Mouse (Mus musculus): ENCODE data around the gene Dlgap3.

Gene Dlgap3

GRCm38 (mm10) chr4:127174900-127175278, 5.9 kb downstream of the Dlgap3 start:
- DNase-seq, result no peak

GRCm38 (mm10) chr4:127177961-127178360, 9.0 kb downstream of the Dlgap3 start:
- DNase-seq, result no peak

- DNase-seq, result no peak
Measured at GRCm38 (mm10) chr4:127178671-127179070, 9.7 kb downstream of the Dlgap3 start.

GRCm38 (mm10) chr4:127179469-127180449, 10.8 kb downstream of the Dlgap3 start:
- DNase-seq, result no peak

- DNase-seq, result no peak
Measured at GRCm38 (mm10) chr4:127180450-127180840, 11.4 kb downstream of the Dlgap3 start.

GRCm38 (mm10) chr4:127181010-127181409, 12.0 kb downstream of the Dlgap3 start:
- DNase-seq, result no peak

- no peak for DNase-seq
Measured at GRCm38 (mm10) chr4:127183867-127184266, 14.9 kb downstream of the Dlgap3 start.

- DNase-seq, result no peak
Measured at GRCm38 (mm10) chr4:127190921-127191320, 21.9 kb downstream of the Dlgap3 start.

GRCm38 (mm10) chr4:127192704-127193103, 23.7 kb downstream of the Dlgap3 start:
- DNase-seq, result no peak

- DNase-seq, result no peak
Measured at GRCm38 (mm10) chr4:127193378-127194155, 24.6 kb downstream of the Dlgap3 start.

- no peak for DNase-seq
Measured at GRCm38 (mm10) chr4:127194477-127195269, 25.7 kb downstream of the Dlgap3 start.

- DNase-seq, result no peak
Measured at GRCm38 (mm10) chr4:127198609-127199008, 29.6 kb downstream of the Dlgap3 start.

GRCm38 (mm10) chr4:127199406-127199805, 30.4 kb downstream of the Dlgap3 start:
- DNase-seq, result no peak

GRCm38 (mm10) chr4:127200164-127200722, 31.2 kb downstream of the Dlgap3 start:
- no peak for DNase-seq

GRCm38 (mm10) chr4:127200769-127201617, 32.0 kb downstream of the Dlgap3 start:
- no peak for DNase-seq

- no peak for DNase-seq
Measured at GRCm38 (mm10) chr4:127203081-127203480, 34.1 kb downstream of the Dlgap3 start.

GRCm38 (mm10) chr4:127211318-127211717, 42.3 kb downstream of the Dlgap3 start:
- DNase-seq, result no peak

GRCm38 (mm10) chr4:127214510-127214909, 45.5 kb downstream of the Dlgap3 start:
- DNase-seq, result no peak

GRCm38 (mm10) chr4:127215103-127215502, 46.1 kb downstream of the Dlgap3 start:
- DNase-seq, result no peak

GRCm38 (mm10) chr4:127215799-127216198, 46.8 kb downstream of the Dlgap3 start:
- DNase-seq, result no peak

- no peak for DNase-seq
Measured at GRCm38 (mm10) chr4:127216251-127216651, 47.2 kb downstream of the Dlgap3 start.

GRCm38 (mm10) chr4:127217048-127217447, 48.0 kb downstream of the Dlgap3 start:
- no peak for DNase-seq

Data from kidney, postnatal 14 days (tissue).